Mouse (Mus musculus) neural tube, embryonic 14.5 days (tissue): ENCODE results near the gene Fgfr2. TPM values are rescaled to one million over a fixed set of nuclear protein-coding genes. Genes with fewer than 3 reads are reported as not detected.

ENCODE experiments used
- ATAC-seq: fragments of 200-750 bp; cut with Nextera tagmentation; 2 replicates; pipeline ENCODE4 v1.8.0; 2017; ENCODE audit warnings: low read depth, mild to moderate bottlenecking, moderate TSS enrichment, moderate library complexity
- H3K27ac ChIP-seq: fragments of 300-500 bp; sonication (generic); 2 replicates; pipeline ENCODE4 v1.5.1; 2014; ENCODE audit warnings: low read depth, mild to moderate bottlenecking, control low read depth, low read length, moderate library complexity, mixed read lengths
- H3K27me3 ChIP-seq: fragments of 300-500 bp; sonication (generic); 2 replicates; pipeline ENCODE4 v1.6.1; 2014; ENCODE audit warnings: low read length; ENCODE audit not compliant: control insufficient read depth, insufficient read depth
- H3K36me3 ChIP-seq: fragments of 300-500 bp; sonication (generic); 2 replicates; pipeline ENCODE4 v1.6.1; 2014; ENCODE audit warnings: low read length, mixed read lengths; ENCODE audit not compliant: control insufficient read depth, insufficient read depth
- H3K4me1 ChIP-seq: fragments of 300-500 bp; sonication (generic); 2 replicates; pipeline ENCODE4 v1.6.1; 2014; ENCODE audit warnings: low read length; ENCODE audit not compliant: control insufficient read depth, insufficient read depth
- H3K4me2 ChIP-seq: fragments of 300-500 bp; sonication (generic); 2 replicates; pipeline ENCODE4 v1.6.1; 2014; ENCODE audit warnings: mild to moderate bottlenecking, low read depth, low read length, control low read depth
- H3K4me3 ChIP-seq: fragments of 300-500 bp; sonication (generic); 2 replicates; pipeline ENCODE4 v1.5.1; 2014; ENCODE audit warnings: low read depth, low read length, control low read depth, mixed read lengths
- H3K9ac ChIP-seq: fragments of 300-500 bp; sonication (generic); replicated peaks from 2 replicates; pipeline ENCODE4 v1.6.1; 2014; ENCODE audit warnings: low read depth, mild to moderate bottlenecking, control low read depth, low read length, mixed read lengths
- H3K9me3 ChIP-seq: fragments of 300-500 bp; sonication (generic); 2 replicates; pipeline ENCODE4 v1.6.1; 2016; ENCODE audit warnings: low read length; ENCODE audit not compliant: control insufficient read depth
- WGBS: fragments of 180-500 bp; shearing (Covaris S2); extraction: QIAGEN DNeasy Blood & Tissue Kit; methylation state at CpG from one replicate; pipeline ENCODE4 v1.1.7; 2014; 5-methylcytosine and 5-hydroxymethylcytosine counted together
- polyA plus RNA-seq: library from polyadenylated mRNA; unstranded; fragments of >200 nt; fragmentation: Nextera tagmentation; extraction: Ambion mirVana; gene quantifications from 2 replicates; pipeline ENCODE4 v1.2.1, GENCODE M21; 2014

Fgfr2 gene
- polyA plus RNA-seq, 1 experiment from 2014 or later, result 28.1 TPM

DNA sequence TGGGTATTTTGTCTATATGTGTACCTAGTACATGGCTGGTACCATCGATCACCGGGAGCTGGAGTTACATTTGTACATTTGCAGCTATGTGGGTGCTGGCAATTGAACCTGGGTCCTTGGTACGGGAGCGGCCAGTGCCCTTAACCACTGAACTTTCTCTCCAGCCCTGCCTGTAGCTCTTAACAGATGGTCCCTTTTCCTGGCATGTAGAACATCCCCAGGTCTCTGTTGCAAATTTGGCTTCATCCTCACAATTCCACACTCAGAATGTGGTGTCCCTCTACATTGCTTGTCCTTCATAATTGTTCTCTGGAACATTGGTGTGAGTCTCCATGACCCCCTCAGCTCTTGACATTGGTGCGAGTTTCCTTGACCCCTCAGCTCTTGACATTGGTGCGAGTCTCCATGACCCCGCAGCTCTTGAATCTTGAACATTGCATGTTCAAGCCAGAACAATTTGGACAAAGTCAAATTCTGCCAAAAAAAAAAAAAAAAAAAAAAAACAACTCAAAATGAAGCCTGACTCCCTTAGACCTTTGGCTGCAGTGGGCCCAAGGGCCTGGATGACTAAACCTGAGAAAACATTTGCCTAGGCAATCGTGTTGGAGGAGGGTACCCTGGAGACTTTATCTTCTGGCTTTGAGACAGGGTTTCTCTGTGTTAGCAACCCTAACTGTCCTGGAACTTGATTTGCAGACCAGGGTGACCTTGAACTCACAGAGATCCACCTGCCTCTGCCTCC lies 816.3 kb downstream of the Fgfr2 start:
- Histone ChIP-seq H3K4me3 (no peak overlapping the region), H3K36me3 (no peaks in the 10 kb centered on the region), H3K9ac (no peak overlapping the region), H3K27me3 (no peaks in the 10 kb centered on the region), H3K4me1 (peaks cover 9% of the 10 kb centered on the region; the same call in 1 of the 2 replicates), H3K9me3 (no peaks in the 10 kb centered on the region), H3K27ac (no peak overlapping the region), H3K4me2 (no peak overlapping the region)
- 96% methylated on average over 8 of the region's 8 CpGs for WGBS
- no peak for ATAC-seq

- Histone ChIP-seq H3K27ac (no peak overlapping the region), H3K4me3 (no peak overlapping the region), H3K4me2 (no peak overlapping the region), H3K4me1 (peaks cover 9% of the 10 kb centered on the region; the same call in 1 of the 2 replicates), H3K36me3 (no peaks in the 10 kb centered on the region), H3K9ac (no peak overlapping the region), H3K9me3 (no peaks in the 10 kb centered on the region), H3K27me3 (no peaks in the 10 kb centered on the region)
- WGBS, result 78% methylated on average over 5 of the region's 5 CpGs
- no peak for ATAC-seq
These were observed 817.4 kb downstream of the Fgfr2 start for GRCm38 (mm10) chr7:132305492-132306375.

DNA sequence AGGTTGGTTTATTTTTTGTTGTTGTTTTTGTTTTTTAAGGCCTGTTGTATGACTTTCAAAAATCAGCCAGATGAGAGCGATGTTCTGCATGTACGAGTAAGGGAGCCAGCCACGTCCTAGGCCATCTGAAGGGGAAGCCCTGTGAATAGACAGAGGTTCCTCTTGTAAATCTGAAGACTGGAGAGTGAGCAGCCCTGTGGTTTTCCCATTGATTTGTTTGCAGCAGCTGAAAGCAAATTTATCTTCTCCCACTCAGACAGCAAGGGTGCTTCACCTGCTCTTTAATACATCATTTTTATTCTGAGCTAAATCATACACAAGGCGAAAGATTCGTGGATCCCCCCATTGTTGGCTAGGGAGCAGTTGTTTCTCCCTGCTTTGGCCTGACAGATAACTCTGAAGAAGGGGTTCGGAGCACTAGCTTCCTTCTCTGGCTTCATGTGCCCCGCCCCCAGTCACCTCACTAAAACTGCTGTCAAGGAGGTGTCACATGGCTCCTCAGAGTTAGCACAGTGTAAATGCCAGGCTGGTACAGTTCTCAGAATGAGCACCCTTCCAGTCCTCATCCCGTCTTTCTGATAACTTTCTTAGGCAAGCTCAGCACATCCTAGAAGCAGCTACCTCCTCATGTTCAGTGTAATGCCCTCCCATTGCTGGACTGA lies 818.6 kb downstream of the Fgfr2 start:
- 61% methylated on average over 8 of the region's 8 CpGs for WGBS
- H3K4me2 ChIP-seq, result no peak overlapping the region
- H3K27ac ChIP-seq, result no peak overlapping the region
- H3K27me3 ChIP-seq, result no peaks in the 10 kb centered on the region
- ATAC-seq, result no peak
- no peaks in the 10 kb centered on the region for H3K36me3 ChIP-seq
- H3K9ac ChIP-seq, result no peak overlapping the region
- no peaks in the 10 kb centered on the region for H3K9me3 ChIP-seq
- H3K4me3 ChIP-seq, result no peak overlapping the region
- H3K4me1 ChIP-seq, result peaks cover 18% of the 10 kb centered on the region; the same call in 1 of the 2 replicates

DNA sequence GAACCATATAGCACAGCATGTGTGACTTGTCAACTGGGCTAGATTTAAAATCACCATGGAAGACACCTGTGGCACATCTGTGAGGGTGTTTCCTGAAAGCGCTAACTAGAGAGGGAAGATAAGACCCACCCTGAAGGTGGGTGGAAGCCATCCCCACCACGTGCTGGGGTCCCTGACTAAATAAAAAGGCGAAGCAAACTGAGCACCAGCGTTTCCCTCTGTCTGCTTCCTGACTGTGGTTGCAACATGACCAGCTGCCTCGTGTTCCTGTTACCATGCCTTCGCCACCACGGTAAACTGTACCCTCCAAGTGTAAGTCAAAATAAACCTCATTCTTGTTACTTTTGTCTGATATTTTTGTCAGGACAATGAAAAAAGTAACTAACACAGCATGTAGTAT lies 819.2 kb downstream of the Fgfr2 start:
- H3K27ac ChIP-seq, result no peak overlapping the region
- 82% methylated on average over 7 of the region's 7 CpGs for WGBS
- ATAC-seq, result no peak

DNA sequence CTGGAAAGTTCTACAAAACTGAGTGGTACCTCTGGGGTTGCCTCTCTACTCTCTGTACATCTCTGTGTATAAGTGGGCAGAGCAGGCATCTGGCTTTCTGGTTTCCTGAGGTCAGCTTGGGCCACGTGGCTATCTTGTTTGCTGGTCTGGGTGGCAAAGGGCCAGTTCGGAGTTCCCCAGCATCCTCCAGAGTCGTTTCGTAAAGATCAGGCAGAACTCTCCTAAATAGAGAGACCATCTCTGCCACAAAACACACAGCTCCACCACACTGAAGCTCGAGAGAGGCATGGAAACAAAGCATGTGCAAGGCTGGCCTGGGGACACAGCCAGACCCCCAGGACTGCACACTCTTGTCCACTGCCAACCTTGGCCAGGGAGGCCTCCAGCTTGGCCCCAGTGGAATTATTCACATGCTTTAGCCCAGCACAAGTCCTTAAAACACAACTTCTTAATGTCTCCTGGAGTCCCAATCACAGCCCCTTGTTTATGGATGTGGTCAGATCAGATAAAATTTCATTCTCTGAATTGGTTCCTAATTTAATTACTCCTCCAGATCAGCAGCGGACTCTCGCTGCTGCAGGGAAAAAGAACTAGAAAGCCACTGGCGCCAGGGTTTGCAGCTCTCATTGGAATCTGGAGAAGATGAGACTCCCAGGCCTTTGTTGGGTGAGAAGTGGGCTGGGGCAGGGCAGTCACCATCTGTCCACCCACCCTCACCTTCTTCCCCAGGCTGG lies 820.5 kb downstream of the Fgfr2 start:
- Histone ChIP-seq H3K27ac (no peak overlapping the region), H3K9me3 (no peaks in the 10 kb centered on the region), H3K4me1 (peaks cover 30% of the 10 kb centered on the region), H3K9ac (no peak overlapping the region), H3K4me3 (no peak overlapping the region), H3K4me2 (no peak overlapping the region), H3K36me3 (no peaks in the 10 kb centered on the region), H3K27me3 (no peaks in the 10 kb centered on the region)
- no peak for ATAC-seq
- WGBS, result 79% methylated on average over 8 of the region's 8 CpGs

More for the DNA sequence above, 819.2 kb downstream of the Fgfr2 start:
- H3K9me3 ChIP-seq, result no peaks in the 10 kb centered on the region
- no peak overlapping the region for H3K9ac ChIP-seq
- no peak overlapping the region for H3K4me2 ChIP-seq
- H3K36me3 ChIP-seq, result no peaks in the 10 kb centered on the region
- peaks cover 24% of the 10 kb centered on the region for H3K4me1 ChIP-seq
- H3K27me3 ChIP-seq, result no peaks in the 10 kb centered on the region
- no peak overlapping the region for H3K4me3 ChIP-seq

DNA sequence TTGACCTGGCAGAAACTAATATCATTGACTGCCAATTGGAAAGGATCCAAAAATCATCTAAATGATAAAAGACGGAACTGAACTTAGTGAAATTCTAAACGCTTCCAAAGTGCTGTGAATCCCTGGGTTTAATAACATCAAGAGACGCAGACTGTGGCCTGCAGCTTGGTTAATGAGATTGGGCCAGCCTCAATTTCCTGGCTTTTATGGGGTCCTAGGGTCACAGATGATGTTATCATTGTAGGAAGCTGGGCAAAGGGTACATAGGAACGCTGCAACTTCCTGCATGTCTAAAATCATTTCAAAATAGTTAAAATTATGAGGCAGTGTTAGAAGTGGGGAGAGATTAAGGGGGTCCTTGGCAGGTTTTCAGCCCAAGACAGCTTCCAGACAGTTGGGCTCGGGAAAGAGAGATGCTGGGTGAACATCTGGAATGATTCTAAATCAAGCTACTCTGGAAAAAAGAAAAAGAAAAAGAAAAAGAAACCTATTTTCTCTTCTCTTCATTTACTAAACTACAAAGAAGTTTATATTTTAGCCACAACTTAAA lies 823.4 kb downstream of the Fgfr2 start:
- ATAC-seq, result no peak
- H3K27ac ChIP-seq, result no peak overlapping the region
- WGBS, result 50% methylated on average over 5 of the region's 5 CpGs

GRCm38 (mm10) chr7:132298412-132298990 lies 824.6 kb downstream of the Fgfr2 start:
- Histone ChIP-seq H3K4me1 (peaks cover 21% of the 10 kb centered on the region), H3K4me3 (no peak overlapping the region), H3K36me3 (no peaks in the 10 kb centered on the region), H3K4me2 (no peak overlapping the region), H3K9ac (no peak overlapping the region), H3K9me3 (no peaks in the 10 kb centered on the region), H3K27me3 (no peaks in the 10 kb centered on the region), H3K27ac (peak overlapping the region; percentile 71)
- peak; percentile 83 for ATAC-seq
- 36% methylated on average over 7 of the region's 7 CpGs for WGBS

More for the DNA sequence above, 823.4 kb downstream of the Fgfr2 start:
- no peak overlapping the region for H3K9ac ChIP-seq
- H3K27me3 ChIP-seq, result no peaks in the 10 kb centered on the region
- no peak overlapping the region for H3K4me3 ChIP-seq
- no peaks in the 10 kb centered on the region for H3K9me3 ChIP-seq
- no peaks in the 10 kb centered on the region for H3K36me3 ChIP-seq
- H3K4me2 ChIP-seq, result no peak overlapping the region
- peaks cover 24% of the 10 kb centered on the region for H3K4me1 ChIP-seq
